Mouse (Mus musculus): Measurements from ENCODE around the gene Rab3gap2.

The Rab3gap2 gene

GRCm38 (mm10) chr1:185203909-185204661 lies at the start of gene Rab3gap2:
TSS of gene Rab3gap2 (plus strand) at chr1:185204117.
- peak; percentile 100 for DNase-seq (ENCODE audit: low spot score)

GRCm38 (mm10) chr1:185173641-185174040 lies 30.3 kb upstream of the Rab3gap2 start:
- no peak for DNase-seq (ENCODE audit: low spot score)

DNA sequence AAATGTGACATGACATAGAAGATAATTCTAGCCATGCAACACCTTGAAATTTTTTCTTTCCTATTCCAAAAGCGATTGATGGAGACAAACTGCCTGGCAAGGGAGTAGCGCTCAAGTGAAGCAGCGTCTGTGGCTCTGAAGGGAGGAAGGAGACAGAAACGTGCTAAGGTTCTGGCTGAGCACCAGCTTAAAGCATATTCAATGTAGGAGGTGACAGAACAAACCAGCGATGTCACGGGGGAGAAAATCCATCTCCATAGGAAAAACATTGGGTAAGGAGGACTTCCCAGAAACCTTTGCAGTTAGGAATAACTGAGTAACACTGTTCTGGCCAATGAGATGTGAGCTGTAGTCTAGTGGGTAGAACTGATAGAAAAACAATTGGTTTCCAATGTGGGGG lies 26.1 kb upstream of the Rab3gap2 start:
- no peak for DNase-seq (ENCODE audit: low spot score)

DNA sequence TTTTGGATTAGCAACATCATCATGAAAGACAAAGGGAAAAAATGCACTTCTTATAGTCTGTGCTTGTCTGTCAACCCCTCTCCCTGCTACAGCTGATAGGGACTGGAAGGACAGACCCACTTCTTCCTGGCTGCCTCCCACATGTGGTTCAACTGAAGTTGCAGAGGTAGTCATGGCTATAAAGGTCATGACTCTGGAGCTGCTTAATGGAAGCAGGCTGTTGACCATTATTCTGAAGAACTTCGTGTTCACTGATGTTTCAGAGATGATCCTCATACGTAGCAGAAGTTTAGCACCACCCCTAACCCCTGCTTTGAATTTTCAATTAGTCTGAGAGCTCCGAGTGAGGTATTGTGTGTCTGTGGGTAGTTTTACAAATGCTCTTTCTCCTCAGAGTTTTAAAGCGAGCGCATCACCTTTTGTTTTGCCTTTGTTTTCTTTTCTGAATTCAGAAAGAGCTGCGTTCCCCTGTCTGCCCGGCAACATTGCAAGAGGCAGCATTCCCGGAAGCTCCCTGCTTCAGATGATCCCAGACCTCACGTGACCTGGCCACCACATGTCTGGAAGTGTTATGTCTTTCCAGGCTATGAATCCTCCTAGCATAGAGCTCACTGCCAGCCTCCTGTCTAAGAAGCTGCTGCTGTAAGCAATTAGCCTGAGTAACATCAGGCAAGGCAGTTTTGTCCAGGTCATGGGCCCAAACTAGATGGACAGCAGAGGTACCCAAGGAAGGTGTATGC lies 20.2 kb upstream of the Rab3gap2 start:
- DNase-seq (ENCODE audit: low spot score) = no peak

DNA sequence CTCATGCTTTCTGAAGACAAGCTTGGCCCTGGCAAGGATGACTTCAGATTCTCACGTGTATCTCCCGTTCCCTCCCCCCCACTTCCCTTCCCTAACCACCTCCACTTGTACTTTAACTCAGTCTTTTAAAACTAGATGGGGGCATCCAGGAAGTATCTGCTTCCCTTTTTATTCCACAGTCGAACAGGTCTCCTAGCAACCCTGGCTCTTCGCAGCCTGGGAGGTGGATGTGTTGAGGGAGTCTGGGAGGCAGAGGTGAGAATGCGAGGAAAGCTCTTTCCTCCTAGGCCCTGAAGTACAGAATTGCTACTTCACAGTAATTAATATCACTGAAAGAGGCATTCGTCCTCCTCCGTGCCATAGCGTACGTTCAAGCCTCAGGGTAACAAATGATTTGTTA lies 18.4 kb upstream of the Rab3gap2 start:
- DNase-seq (ENCODE audit: low spot score) = no peak

- no peak for DNase-seq (ENCODE audit: low spot score)
These were observed 16.7 kb upstream of the Rab3gap2 start for GRCm38 (mm10) chr1:185187135-185187785.

GRCm38 (mm10) chr1:185189901-185190300 lies 14.0 kb upstream of the Rab3gap2 start:
- DNase-seq (ENCODE audit: low spot score) = no peak

DNA sequence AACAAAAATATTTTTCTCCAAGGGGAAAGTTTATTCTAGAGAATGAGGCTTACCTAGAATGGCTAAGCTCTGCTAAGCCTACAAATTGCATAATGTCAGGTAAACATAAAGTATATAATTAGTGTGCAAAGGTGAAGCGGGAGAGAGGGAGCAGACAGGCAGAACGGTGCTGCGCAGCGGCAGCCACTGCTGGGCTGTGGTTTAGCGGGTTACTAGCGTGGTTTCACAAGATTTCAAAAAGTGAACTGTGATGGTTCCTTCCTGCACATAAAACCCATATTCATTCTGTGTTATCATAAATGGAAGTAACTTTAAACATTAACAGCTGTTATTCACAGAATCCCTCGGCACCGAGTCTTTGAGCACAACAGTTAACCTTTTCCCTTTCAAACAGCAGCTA lies 11.8 kb upstream of the Rab3gap2 start:
- DNase-seq (ENCODE audit: low spot score) = no peak

- DNase-seq (ENCODE audit: low spot score) = no peak
These were observed 10.4 kb upstream of the Rab3gap2 start for GRCm38 (mm10) chr1:185193509-185193908.

GRCm38 (mm10) chr1:185196323-185196722 lies 7.6 kb upstream of the Rab3gap2 start:
- no peak for DNase-seq (ENCODE audit: low spot score)

DNA sequence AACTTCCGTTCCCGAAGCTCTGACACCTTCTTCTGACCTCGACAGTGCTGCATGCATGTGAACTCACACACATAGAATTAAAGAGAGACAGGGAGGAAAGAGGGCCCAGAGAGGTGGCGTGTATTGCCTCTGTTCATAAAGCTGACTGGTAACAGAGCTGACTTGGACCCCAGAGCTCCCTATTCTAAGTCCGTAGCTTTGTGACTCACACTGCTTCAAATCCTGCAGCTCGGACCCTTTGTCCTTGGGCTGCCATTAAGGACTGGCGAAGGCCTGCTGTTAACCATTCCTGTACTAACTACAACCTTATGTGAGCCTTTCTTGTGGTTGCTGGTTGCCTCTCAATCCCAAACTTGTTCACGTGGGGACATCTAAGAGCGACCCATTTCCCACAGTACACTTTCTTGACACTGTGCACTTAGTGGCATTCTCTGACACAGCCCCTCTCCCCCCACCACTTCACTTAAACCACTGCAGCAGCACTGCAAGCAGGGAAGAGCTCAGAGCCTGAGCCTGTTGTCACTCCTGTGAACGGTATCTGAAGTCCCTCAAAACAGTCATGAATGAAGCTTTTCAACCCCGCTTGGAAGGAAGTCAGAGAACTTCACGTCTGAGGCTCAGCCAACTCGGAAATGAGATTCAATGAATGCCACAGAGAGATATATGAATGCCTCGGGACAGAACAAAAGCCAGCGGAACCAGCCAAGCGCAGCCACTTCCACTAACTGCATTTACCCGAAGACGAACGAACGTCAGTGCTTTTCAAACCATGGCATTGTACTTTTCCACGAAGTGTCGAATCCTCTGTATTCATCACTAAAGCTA lies 3.1 kb upstream of the Rab3gap2 start:
- no peak for DNase-seq (ENCODE audit: low spot score)

- DNase-seq (ENCODE audit: low spot score) = no peak
These were observed 1.9 kb upstream of the Rab3gap2 start for GRCm38 (mm10) chr1:185201994-185202393.

DNA sequence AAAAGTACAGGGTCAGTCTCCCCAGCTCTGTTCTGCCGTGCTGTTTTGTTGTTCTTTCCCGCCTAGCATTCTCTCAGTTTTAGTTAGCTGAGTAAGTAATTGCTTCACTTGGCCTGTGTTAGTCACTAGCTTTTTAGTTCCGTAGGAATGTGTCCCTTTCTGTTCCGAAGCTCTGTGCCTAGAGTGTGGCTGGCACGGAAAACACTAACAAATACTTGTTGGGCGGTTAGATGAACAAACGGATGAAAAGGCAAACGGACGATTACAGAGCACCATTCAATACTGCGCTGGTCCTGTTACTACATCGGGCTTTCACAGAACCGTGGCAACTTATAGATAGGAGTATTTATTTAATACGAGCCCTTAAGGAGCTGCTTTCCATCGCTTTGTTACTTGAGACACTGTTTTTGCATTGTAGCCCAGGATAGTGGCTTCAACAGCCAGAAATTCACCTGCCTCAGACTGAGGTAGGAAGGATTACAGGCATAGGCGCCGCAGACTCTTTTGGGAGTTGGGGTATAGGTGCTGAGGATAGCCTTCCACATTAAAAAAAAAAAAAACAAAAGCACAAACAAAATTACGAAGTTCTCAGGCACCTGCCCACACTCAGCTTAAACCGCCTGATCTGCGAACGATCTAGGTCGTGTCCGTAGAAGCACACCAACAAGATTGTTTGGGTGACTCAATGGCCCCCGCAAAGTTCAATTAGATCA lies 565 bp upstream of the Rab3gap2 start:
- DNase-seq (ENCODE audit: low spot score) = no peak

DNA sequence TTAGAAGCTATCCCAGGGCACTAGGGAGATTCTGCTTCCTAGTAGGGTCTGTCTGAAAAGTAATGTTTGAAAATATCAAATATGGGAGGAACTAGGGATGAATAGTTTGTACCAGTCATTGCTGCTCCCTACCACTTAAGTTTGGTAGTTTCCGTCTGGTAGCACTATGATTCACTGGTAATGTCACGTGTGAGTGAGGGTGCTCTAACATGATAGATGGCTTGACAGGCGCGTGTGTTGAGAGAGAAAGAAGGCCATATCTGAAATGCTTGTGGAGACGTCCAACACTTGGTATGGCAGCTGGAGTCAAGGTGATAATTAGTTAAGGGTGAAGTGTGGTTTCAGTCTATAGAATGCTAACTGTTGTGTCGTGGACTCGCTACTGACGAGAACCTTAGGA lies 1.2 kb downstream of the Rab3gap2 start:
- DNase-seq (ENCODE audit: low spot score) = no peak

DNA sequence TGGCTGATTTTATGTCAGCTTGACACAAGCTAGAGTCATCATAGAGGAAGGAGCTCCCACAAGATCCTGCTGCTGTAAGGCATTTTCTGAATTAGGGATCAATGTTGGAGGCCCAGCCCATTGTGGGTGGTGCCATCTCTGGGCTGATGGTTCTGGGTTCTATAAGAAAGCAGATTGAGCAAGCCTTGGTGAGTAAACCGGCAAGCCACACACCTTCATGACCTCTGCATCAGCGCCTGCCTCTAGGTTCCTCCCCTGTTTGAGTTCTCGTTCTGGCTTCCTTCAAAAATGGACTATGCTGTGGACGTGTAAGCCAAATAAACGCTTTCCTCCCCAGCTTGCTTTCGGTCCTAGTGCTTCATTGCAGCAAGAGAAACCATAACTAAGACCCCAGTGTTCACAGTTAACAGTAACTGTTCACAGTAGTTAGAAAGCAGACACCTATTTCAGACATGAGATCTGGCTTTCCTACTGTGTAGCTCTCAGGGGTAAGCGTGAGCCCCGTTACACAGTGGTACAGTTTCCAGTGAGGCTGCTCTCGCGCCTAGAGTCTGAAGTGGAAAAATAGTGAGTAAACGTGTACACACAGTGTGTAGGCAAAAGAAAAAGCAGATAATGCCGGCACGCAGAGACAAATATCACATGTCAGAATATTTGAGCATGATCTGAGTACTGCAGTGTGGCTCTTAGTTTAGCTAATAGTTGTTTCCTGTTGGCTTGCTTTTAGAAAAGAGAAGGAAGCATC lies 4.1 kb downstream of the Rab3gap2 start:
- DNase-seq (ENCODE audit: low spot score) = no peak

- DNase-seq (ENCODE audit: low spot score) = no peak
These were observed 4.8 kb downstream of the Rab3gap2 start for GRCm38 (mm10) chr1:185208766-185209165.

DNA sequence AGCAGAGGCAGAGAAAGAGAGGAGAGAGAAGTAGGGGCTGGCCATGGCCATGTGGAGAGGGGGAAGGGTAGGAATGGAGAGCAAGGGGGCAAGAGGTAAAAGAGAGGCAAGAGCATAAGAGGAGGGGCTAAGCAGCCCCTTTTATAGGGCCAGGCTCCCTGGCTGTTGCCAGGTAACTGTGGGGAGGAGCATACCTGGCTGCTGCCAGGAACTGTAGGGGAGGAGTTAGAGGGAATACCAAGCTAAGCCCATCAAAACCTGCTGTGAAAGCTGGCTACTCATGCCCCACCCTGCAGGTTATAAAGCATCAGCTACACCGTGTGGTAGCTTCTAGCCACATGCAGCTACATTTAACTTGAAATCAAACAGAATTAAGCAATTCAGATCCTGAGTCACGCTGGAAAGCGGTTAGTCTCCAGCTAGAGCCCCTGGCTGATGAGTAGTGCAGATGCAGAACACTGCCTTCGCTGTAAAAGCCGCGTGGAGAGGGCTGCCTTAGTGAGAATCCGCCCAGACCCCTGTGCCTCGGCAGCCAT lies 5.8 kb downstream of the Rab3gap2 start:
- DNase-seq (ENCODE audit: low spot score) = no peak

- DNase-seq (ENCODE audit: low spot score) = no peak
These were observed 12.4 kb downstream of the Rab3gap2 start for GRCm38 (mm10) chr1:185216360-185216759.

GRCm38 (mm10) chr1:185216762-185217161 lies 12.8 kb downstream of the Rab3gap2 start:
- DNase-seq (ENCODE audit: low spot score) = no peak

DNA sequence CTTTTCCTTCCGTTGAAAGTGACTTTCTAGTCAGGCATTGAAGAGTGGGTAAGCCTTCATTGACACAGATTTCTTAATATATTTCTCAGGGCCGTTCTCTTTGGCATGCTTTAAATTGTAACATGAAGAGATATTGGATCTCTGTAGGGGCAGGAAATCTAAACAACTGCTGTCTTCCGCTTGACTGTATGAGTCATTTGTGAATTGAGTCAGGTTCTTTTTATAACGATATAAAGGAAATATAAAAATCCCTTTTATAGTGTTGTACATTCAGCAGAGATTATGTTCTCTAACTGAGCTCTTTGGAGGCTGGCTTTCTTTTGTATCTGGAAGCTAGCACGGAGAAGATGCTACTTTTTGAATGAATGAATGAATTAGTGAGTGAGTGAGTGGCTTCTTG lies 14.0 kb downstream of the Rab3gap2 start:
- no peak for DNase-seq (ENCODE audit: low spot score)

GRCm38 (mm10) chr1:185226889-185227288 lies 23.0 kb downstream of the Rab3gap2 start:
- DNase-seq (ENCODE audit: low spot score) = no peak
